Mouse (Mus musculus) kidney, postnatal 14 days (tissue): Measurements from ENCODE around the gene Msl1.
A peak's percentile ranks its signal among the peaks of the same experiment; 100 is the strongest.
"Not testable (repeated sequence)": the region's sequence is repeated elsewhere in the genome, so short reads cannot be mapped to it uniquely, and the experiment has no call there.

ENCODE experiments used
- DNase-seq: peaks from one replicate; pipeline ENCODE4 v3.0.0; 2022; ENCODE audit warnings: mixed read lengths

The Msl1 gene

DNA sequence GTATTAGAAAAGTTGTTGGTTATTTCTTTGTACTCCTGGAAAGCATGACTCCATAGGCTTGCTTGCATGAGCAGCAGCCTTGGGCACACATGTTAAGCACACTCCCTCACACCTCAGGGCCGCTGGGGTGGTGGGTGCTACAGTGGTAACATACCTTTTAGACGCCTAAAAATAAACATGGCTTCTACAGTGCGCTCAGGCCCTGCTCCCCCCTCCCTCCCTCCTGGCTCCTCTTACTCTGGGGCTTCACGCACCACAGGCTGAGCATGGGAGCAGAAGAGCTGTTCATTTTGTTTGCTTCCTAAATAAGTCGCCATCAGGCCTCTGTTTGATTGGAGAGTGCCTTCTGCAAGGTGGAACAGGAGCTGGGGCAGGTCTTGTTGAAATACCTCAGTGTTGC, 2.0 kb downstream of the Msl1 start:
- no peak for DNase-seq

DNA sequence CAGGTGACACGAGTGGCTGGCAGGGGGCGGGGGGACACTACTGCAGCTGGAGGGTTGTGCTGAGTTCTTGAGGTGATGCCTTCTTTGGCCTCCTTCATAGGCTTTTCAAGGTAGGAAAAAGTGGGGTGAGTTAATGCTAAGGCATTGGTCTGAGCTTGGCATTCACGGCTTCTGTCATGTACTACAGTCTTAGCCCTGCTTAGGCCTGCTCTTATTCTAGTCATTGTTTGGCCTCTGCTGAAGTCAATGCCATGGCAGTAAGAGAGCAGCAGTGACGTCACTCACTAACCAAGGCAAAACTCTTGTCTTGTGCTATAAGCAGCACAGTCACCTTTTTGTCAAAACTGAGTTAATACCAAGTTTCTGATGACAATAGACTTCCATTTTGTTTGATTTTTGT, 2.6 kb downstream of the Msl1 start:
- DNase-seq, result no peak

DNA sequence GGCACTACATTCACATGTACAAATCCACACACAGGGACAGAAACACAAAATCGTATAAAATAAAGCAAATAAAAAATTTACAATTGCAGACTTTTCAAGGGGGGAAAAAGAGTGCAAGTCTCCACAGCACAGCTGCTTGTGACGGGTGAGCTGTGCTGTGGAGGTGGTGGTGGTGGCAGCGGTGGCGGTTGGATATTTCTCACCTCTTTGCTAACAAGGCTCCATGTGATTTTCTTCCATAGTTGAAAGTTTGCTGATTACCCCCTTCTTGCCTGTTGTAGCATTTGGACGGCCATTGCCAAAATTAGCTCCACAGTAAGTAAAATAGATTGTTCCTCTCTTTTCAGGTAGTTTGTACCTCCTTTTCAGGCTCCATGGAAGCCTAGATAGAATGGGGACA, 9.3 kb downstream of the Msl1 start, which contains the start of gene Casc3:
Gene Casc3, plus strand, starts transcription at position 301 of the 400 bp plus-strand sequence.
- DNase-seq, result no peak

DNA sequence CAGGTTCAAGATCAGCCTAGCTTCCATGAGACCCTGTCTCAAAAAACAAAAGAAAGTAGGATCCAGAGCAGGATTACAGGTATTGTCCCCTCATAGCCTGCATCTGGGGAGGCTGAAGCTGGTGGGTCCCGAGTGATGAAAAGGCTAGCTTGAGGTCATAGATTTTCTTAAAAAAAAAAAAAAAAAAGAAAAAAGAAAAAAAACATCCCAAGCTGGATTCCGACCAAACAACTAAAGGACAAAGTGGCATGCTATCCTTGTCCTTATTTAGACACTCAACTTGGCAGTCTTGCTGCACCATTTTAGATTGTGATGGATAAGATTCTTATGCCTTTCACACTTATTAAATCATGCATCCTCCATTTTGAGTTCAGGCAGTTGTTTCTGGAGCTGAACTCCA, 13.1 kb downstream of the Msl1 start:
- no peak for DNase-seq

DNA sequence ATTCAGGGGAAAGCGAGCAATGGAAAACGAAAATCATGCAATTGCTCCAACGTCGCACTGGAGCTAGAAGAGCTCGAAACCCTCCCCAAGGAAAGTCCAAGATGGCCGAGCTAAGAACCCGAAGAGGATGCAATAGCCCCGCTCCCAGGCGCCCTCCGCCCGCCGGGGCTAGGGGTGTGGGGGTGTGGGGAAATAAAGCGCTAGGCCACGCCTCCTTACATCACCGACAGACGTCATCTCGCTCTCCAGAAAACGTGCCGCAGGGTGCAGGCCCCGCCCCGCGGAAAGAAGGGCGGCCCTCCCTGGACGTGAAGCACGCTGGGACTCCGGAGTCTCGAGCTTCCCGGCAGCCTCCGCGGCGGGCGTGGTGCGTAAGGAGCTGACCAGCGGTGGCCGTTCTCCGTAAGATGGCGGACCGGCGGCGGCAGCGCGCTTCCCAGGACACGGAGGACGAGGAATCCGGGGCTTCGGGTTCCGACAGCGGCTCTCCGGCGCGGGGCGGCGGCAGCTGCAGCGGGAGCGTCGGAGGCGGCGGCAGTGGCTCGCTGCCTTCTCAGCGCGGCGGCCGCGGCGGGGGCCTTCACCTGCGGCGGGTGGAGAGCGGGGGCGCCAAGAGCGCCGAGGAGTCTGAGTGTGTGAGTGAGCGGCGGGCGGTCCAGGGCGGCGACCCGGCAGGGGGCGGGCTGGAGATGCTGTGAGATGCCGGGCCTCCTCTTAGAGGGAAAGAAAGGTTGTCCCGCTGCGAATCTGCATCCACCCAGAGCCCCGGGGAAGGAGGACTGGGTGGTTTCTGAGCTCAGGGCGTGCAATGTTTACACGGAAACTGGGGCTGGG, 14.4 kb downstream of the Msl1 start:
- DNase-seq, result peak; percentile 100

DNA sequence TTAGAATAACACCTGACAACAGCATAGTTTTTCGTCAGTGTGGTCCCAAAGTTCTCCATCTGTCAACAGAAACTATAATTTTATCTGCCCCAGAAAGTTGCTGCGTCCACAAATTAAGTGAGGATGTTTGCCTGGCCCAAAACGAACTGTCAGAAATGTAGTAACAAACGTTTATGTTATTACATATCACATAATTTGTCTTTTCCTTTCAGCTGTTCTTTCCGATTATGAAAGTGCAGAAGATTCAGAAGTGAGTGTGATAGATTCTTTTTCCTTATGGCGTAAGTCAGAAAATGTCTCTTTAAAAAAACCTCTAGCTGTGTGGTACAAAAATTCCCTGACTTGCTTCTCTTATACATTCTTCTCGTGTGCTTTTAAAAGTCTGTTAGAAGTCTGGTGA, 15.4 kb downstream of the Msl1 start:
- no peak for DNase-seq

DNA sequence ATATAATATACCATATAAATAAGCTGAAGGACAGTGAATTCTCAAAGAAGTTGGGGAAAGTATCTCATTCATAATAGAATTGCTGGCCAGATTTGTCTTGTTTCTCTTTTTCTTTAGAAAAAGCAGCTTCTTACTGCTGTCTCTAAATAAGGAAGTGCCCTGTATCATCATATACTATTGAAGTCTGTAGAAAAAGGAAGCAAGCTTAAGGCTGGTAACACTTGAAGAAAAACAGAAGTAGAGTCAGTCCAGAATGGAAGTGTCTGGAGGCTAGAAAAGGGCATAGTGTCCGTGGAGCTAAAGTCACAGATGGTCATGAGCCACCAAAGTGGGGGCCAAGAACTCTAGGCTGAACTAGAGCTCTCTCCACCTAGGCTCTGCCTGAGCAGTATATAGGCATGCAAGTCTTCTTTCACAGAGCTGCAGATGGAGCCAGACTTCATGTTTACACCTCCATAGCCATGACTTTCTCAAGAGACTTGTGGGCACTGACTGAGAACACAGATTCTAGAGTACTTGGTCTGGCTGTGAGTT, 21.5 kb downstream of the Msl1 start:
- DNase-seq, result no peak

DNA sequence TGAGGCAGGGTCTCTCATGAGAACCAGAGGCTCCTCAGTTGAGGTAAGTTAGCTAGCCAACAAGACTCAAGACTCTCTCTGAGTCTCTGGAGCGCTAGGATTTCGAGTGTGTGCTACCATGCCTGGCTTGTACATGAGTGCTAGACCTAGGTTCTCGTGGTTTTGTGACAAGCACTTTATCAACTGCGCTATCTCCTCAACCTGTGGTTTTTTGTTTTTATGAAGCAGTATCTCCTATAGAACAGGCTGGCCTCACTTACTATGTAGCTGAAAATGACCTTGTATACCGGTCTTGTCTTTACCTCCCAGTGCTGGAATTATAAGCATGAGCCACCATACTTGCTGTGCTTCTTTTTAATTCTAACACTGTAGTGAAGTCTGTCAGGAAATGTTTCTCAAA, 25.7 kb downstream of the Msl1 start:
- no peak for DNase-seq

DNA sequence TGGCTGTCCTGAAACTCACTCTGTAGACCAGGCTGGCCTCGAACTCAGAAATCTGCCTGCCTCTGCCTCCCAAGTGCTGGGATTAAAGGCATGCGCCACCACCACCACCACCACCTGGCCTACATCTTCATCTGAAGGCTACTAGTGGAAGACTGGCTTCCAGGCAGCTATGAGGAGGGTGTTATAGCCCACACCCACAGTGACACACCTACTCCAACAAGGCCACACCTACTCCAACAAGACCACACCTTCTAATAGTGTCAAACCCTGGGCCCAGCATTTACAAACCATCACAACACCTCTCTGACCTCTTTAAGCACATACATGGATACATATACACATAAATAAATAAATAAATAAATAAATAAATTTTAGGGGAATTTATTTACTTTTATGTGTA, 30.8 kb downstream of the Msl1 start:
- DNase-seq, result not testable (repeated sequence)

DNA sequence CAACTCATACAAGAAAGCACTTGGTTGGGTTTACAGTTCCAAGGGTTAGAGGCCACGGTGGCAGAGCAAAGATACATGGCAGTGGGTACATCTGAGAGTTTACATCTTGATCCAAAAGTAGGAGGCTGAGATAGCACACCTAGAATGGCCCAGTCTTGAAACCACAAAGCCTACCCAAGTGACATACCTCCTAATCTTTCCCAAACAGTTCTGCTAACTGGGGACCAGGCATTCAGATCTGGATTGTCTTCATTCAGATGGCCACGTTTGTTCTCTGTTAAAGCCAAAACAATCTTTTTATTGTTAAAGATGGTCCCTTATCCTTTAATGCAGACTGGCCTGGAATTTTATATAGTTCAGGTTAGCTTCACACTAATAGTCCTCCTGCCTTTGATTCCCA, 32.6 kb downstream of the Msl1 start:
- DNase-seq, result no peak

DNA sequence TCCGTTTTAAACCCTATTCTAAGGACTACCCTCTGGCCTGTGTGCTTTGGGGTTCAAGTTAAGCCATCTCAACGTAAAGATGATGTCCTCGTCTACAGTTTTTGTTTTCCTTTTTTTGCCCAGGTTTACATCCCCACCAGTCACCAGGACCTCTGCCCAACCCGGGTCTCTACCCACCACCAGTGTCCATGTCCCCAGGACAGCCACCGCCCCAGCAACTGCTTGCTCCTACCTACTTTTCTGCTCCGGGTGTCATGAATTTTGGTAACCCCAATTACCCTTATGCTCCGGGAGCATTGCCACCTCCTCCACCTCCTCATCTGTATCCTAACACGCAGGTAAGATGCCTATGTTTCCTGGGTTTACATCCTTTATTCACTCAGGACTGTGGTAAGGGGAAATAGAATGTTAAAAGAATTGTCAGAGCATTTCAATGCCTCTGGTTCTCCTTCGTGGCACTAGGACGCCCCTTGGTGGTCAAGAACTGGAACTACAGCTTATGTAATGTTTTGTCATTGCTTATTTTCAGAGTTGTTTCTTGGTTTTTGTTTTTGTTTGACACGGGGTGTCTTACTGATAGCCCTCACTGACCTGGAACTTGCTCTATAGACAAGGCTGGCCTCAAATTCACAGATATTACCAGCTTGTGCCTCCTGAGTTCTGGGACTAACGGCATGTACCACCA, 33.9 kb downstream of the Msl1 start:
- peak; percentile 37 for DNase-seq

DNA sequence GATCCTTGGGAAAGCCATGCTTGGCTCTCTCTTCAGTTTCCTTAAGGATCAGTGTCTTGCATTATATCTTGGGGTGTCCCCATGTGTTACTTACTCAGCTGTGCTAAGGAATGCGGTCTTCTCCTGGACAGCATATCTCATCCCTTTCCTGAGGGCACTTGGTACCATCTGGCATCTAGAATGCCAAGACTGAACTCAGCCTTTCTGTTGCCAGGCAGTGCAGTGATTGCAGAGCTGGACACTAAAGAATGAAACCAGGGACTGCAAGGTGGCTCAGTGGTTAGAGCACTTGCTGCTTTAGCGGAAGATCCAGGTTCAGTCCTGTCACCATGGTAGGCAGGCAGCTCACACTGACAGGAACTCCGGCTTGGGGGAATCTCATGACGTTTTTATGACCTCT, 34.6 kb downstream of the Msl1 start:
- DNase-seq, result no peak

DNA sequence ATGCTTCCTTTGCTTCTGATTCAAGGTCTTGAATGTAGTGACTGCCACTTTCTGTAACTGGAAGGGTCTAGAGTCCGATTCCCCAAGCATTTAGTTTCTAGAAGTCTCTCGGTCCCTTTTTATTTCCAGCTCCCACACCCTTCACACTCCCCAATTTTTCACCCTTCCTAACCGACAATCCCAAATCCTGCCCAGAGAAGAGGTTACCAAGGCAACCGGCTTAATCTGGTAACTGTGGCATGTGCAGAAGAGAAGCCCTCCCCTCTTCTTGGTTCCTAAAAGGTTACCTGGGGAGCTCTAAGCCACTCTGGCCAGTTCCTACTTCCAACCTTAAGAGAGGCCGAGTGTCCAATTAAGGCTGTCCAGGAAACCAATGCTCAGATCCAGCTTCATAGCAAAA, 40.0 kb downstream of the Msl1 start:
- no peak for DNase-seq

DNA sequence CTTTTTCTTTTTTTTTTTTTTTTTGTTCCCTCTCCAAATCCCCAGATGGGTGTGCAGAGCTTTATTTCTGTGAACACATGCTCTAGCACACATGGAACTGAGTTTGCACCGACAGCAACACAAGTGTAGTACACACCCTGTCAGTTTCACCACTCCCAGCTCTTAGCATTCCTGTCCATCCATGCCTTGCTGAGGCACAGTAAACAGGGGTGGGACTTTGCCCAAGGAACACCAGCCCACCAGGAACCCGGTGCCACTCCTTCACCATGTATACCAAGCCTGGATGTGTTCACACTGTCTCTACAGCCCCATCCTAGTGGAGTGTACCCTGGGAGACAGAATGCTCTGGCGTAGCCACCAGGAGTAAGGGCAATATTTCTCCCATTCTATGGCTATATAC, 40.4 kb downstream of the Msl1 start:
- no peak for DNase-seq

DNA sequence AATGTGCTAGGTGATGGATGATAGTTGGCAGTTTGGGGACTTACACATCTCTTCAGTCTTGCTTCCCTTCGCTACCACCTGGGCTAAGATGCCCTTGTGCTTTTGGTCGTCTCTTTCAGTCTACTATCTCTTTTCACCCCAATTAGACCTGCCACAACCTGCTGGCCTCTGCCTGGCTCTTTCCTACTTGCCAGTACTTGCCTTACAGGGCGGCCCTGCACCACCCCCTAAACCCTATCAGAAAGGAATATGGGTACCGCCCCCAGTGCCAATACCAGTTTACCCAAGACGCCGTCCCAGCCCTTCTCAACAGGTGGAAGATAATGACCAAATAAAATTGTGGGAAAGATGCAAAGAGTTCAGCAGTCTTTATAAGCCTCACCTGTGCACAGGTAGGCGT, 40.8 kb downstream of the Msl1 start:
- DNase-seq, result no peak

DNA sequence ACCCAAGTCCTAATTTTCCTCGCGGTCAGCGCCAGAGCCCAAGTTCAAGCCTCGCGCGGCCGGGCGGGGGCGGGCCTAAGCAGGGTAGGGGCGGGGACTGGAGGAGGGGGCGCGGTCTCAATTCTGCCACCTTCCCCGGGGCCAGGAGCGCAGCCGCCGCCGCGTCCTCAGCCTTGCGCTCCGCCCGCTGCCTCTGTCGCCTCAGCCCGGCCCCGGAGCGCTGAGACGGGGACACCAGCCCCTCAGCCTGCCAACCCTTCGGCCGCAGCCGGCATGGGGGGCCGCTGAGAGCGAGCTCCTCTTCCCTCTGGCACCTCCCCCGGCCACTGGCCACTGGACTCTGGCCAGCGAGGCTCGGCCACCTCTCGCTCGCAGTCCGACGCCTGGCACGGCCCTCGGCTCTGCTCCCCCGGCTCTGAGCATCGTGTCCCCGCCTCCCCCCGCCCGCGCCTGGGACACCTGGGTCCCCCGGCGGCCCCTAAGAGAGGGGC, 41.4 kb downstream of the Msl1 start, which contains the start of gene Rapgefl1:
Gene Rapgefl1, plus strand, starts transcription at position 135 of the 491 bp plus-strand sequence.
- peak; percentile 90 for DNase-seq

DNA sequence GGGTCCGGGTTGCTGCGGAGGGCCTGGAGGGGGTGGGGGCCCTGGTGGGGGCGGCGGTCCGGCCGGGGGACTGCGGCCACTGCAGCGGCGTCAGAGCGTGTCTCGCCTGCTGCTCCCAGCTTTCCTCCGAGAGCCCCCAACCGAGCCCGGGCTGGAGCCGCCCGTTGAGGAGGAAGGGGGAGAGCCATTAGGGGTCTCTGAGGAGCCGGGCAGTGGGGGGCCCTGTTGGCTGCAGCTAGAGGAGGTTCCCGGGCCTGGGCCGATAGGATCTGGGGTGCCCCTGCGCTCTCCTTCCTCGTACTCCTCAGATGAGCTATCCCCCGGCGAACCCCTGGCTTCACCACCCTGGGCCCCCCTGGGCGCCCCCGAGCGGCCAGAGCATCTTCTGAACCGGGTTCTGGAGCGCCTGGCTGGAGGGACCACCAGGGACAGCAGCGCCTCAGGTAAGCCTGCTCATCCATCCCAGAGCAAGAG, 42.0 kb downstream of the Msl1 start:
- DNase-seq, result peak; percentile 19

DNA sequence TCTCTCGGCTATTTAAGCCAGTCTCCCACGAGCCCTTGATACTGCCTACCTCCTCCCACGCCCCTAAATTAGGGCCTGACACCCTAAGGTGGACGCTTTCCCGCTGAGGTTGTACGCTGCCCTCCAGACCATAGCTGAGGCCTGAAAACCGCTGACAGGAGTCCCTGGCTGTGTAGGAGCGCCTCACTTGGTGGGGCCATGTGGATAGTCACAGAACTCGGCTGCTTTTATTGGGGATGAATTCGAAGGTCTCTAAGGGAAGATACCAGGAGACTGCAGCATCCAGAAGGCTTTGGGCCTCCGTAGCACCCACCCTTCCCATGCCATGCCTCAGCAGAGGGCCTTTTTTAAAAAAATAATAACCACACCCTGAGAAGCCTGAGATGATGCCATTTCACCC, 42.6 kb downstream of the Msl1 start:
- DNase-seq, result no peak

DNA sequence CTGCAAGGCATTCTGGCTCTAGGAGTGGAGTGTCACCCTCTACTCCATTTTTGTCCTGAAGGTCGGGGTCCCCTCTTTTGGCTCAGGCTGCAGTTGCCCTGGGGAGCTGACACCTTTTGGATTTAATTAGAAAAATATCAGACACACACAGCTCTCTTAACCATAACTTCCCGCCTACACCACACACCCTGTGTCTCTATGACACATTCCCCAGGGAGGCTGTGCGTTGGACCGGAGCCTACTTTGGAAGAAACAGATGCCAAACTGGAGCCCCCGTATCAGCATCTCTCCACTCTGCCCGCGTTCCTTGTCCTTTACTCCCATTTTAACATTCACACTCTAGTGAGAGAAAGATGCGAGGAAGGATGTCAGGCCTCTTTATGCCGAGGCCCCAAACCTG, 43.2 kb downstream of the Msl1 start:
- DNase-seq, result no peak

DNA sequence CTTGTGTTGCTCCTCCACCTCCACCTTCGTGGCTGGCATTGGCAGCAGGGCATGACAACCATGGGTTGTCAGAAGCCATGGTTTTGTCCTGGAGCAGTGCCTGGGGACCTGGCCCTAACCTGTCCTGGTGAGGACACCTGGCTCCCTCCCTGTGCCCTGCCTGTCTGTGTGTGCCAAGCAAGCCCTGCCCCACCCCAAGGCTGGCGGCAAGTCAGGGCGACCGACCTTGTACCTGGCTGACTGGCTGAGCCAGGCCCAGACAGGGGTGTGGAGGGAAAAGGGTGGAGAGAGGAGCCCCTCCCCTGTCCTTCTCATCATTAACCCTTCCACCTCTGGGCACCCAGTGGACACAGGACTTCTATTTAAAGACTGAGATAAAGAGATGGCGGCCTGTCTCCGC, 44.1 kb downstream of the Msl1 start:
- DNase-seq, result peak; percentile 30

DNA sequence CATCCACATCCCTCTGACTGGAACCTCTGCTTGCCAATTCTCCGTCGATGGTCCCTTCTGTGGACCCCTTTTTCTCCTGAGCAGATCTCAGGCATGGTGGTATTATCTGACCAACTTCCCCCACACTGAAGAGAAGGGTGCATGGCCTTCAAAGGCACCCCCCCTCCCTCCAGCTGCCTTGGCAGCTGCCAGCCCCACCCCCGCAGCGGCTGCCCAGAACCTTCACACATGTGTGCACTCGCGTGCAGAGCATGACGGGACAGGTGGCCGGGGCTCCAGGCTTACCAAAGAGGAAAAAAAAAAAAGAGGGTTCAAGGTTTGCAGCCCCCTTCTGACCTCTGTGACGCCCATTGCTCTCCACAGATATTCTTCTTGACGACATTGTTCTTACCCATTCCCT, 44.6 kb downstream of the Msl1 start:
- DNase-seq, result no peak

DNA sequence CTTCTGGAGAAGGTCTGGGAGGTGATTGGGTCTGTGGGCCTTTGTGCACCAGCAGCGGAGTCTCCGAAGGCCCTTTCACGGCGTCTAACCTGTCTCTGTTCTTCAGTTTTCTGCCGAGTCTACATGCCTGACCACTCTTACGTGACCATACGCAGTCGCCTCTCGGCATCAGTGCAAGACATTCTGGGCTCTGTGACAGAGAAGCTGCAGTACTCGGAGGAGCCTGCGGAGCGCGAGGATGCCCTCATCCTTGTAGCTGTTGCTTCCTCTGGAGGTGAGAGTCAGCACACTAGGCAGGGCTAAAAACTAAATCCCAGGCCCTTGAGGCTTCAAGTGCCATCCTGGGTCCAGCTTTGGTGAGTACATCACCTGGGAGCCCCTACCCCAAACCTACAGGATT, 50.7 kb downstream of the Msl1 start:
- DNase-seq, result no peak

DNA sequence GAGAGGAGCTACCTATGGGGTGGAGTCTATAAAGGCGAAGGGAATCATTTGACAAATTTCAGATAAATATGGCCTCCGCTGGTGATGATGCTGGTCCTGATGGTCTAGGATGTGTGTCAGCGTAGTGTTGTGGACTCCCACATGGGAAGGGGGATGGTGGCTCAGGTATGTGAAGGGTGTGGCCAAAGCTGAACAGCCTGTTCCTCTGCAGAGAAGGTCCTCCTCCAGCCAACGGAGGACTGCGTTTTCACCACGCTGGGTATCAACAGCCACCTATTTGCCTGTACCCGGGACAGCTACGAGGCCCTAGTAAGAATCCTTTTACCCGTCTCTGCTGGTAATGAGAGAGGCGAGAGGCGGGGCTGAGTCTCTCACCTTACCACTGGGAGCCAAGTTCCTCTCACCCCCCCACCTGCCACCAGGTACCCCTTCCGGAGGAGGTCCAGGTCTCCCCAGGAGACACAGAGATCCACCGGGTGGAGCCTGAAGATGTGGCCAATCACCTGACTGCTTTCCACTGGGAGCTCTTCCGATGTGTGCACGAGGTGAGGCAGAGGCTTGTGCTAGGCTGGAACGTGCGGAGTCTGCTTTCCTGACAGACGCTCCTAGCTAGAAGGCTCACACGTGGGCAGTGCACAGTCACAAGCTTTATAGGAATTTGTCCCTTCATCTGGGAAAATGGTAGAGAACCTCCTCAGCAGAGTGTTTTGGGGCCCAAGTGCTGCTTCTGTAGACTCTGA, 51.7 kb downstream of the Msl1 start:
- DNase-seq, result no peak
